Mouse (Mus musculus) gastrocnemius, adult 2 months (tissue): ENCODE data around the gene Mustn1. TPM values are rescaled to one million over a fixed set of nuclear protein-coding genes. Genes with fewer than 3 reads are reported as not detected.

Source experiments
- DNase-seq: peaks from one replicate; pipeline ENCODE4 v3.0.0; 2022
- H3K27ac ChIP-seq: fragments of 200-600 bp; 2 replicates; pipeline ENCODE4 v1.8.1; 2022; ENCODE audit warnings: mild to moderate bottlenecking
- H3K4me3 ChIP-seq: fragments of 200-600 bp; 2 replicates; pipeline ENCODE4 v1.8.1; 2022; ENCODE audit warnings: mild to moderate bottlenecking, moderate library complexity
- CTCF ChIP-seq: fragments of 200-600 bp; IDR thresholded peaks from 2 replicates; pipeline ENCODE4 v1.8.1; 2022; ENCODE audit warnings: antibody characterized with exemption, mild to moderate bottlenecking, moderate library complexity
- intact Hi-C: fragments of 180-260 bp; cut with DNase I; formaldehyde crosslinking; loops from one replicate; pipeline ENCODE4 v1.15.1; 2025
- total RNA-seq, 2 experiments: library from RNA; stranded (reverse); gene quantifications; 2 replicates each; pipeline ENCODE4 v1.2.3; 2021

The Mustn1 gene
- total RNA-seq, 2 experiments from 2014 or later, result 53.6 to 65.4 TPM

DNA sequence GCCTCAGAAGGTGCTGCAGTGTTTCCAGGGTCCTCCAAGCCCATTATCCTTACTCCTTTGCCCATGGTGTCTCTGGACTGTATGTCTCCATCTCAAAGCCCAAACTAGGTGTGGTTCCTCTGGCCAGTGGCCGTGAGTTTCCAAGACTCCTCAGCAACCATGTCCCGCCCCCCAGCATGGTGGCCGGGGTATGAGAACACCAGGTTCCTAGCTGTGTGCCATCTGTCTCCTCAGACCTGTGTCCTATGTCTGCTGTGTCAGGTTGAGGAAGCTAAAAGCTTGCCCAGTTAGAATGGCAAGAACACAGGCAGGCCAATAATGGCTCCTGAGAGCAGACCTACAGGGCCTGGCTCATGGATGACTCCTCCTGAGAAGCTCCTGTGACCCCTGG, 2.7 kb downstream of the Mustn1 start:
- no peak for DNase-seq
- peak; percentile 0; the same call in 1 of the 2 replicates for TF ChIP-seq CTCF
- H3K27ac ChIP-seq, result peak overlapping the region; percentile 97
- intact Hi-C loops, result loop anchor here (5.0 kb wide), 2 partner anchors 164 to 184 kb away; no protein-coding TSS in a partner anchor
- peak overlapping the region; percentile 73 for H3K4me3 ChIP-seq

GRCm38 (mm10) chr14:30885298-30885697, 6.3 kb downstream of the Mustn1 start:
- TF ChIP-seq CTCF, result no peak
- no peak for DNase-seq
- intact Hi-C loops, result no loop called here
- Histone ChIP-seq H3K27ac (no peak overlapping the region), H3K4me3 (no peak overlapping the region)

- intact Hi-C loops, result no loop called here
These were observed 7.2 kb downstream of the Mustn1 start, which contains the start of gene Itih4 for GRCm38 (mm10) chr14:30886204-30886603. Gene Itih4, plus strand, starts transcription at chr14:30886476.

DNA sequence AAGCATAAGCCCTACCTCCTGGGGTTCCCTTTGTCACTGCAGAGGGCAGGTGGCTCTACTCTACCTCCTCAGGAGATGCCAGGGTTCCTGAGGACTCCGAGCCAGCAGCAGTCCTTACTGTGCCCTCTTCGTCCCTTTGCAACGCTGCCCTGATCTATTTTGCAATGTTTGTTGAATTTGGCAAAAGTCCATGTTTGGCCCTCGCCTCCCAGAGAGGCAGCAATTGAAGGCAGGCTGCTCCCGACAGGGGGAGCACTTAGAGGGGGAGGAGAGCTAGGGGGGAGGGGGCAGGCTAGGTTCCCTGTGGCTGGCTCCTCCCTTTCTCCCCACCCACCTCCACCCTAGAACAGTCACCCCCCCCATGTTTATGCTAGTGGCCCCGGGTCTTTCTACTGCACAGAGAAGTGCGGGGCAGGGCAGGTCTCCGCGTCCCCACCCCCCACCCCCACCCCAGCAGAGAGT, 9.3 kb downstream of the Mustn1 start:
- intact Hi-C loops, result no loop called here
- Histone ChIP-seq H3K27ac (peak overlapping the region; percentile 68), H3K4me3 (0 out of 2 replicates have a peak overlapping the region, but pooled peaks have one; percentile 9)
- peak; percentile 53 for TF ChIP-seq CTCF
- DNase-seq, result peak; percentile 75

More at GRCm38 (mm10) chr14:30886204-30886603, 7.2 kb downstream of the Mustn1 start, which contains the start of gene Itih4:
- TF ChIP-seq CTCF, result no peak
- Histone ChIP-seq H3K27ac (0 out of 2 replicates have a peak within 1 kb of the TSS, but pooled peaks have one; percentile 68), H3K4me3 (no peak within 1 kb of the TSS)
- DNase-seq, result no peak

- TF ChIP-seq CTCF, result no peak
- intact Hi-C loops, result no loop called here
- DNase-seq, result no peak
- Histone ChIP-seq H3K4me3 (no peak overlapping the region), H3K27ac (no peak overlapping the region)
These were observed 21.0 kb downstream of the Mustn1 start for GRCm38 (mm10) chr14:30899972-30900371.

GRCm38 (mm10) chr14:30902628-30903027, 23.6 kb downstream of the Mustn1 start:
- intact Hi-C loops, result no loop called here

DNA sequence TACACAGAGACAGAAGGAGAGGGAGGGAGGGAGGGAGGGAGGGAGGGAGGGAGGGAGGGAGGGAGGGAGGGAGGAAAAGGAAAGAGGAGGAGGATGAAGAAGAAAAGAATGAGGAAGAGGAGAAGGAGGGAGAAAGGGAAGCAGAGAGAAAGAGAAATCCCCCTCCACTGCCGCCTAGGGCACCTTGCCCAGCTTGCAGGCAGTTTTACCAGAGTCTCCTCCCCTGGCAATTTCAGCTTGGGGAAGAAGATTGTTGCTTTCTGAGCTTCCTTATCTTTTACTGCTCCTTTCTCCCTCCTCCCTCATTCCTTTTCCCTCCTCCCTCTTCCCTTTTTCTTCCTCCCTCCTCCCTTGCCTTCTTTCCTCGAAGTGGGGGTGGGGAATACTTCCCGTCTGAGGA, 24.0 kb downstream of the Mustn1 start:
- no peak for TF ChIP-seq CTCF
- no peak for DNase-seq
- H3K27ac ChIP-seq, result no peak overlapping the region
- H3K4me3 ChIP-seq, result no peak overlapping the region
- intact Hi-C loops, result no loop called here

More at GRCm38 (mm10) chr14:30902628-30903027, 23.6 kb downstream of the Mustn1 start:
- no peak overlapping the region for H3K4me3 ChIP-seq
- DNase-seq, result no peak
- no peak for TF ChIP-seq CTCF
- H3K27ac ChIP-seq, result no peak overlapping the region

DNA sequence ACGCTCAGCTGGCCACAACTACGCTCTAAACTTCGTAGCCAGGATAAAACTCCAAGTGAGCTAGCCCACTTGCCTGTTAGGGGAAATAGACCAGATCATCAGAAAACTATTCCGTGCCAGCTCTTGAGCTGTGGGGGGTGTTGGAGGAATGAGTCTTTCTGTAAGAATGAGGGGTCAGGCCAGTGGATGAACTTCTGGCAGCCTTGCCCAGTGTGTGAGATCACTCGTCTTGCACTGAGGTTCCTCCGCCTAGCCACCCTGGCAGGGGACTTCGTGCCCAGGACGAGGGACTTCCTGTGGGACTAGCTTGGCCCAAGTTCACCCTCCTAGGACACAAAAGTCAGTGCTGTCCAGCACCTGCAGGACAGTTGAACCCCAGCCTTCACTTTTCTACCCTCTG, 25.3 kb downstream of the Mustn1 start:
- Histone ChIP-seq H3K4me3 (no peak overlapping the region), H3K27ac (no peak overlapping the region)
- intact Hi-C loops, result no loop called here
- TF ChIP-seq CTCF, result no peak
- no peak for DNase-seq

DNA sequence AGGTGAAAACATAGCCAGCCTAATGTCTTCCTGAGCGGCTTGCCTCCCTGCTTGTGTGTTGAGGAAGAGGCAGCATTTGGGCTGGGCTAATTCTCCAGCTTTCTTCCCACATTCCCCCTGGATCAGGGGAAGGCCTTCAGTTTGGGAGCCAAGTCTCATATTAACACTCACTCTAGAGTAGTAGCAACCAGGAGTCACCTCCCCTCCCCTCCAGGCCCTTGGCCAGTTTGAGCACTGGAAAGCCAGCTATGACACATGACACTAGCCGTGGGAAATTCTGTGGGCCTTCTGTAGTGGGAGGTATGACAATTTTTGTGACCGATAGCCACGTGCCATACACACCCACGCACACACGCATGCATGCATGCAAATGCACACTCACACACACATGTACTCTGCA, 27.0 kb downstream of the Mustn1 start:
- no peak for TF ChIP-seq CTCF
- intact Hi-C loops, result no loop called here
- no peak overlapping the region for H3K27ac ChIP-seq
- no peak for DNase-seq
- no peak overlapping the region for H3K4me3 ChIP-seq

GRCm38 (mm10) chr14:30907814-30908265, 28.8 kb downstream of the Mustn1 start:
- intact Hi-C loops, result no loop called here
- TF ChIP-seq CTCF, result no peak
- Histone ChIP-seq H3K27ac (no peak overlapping the region), H3K4me3 (no peak overlapping the region)
- no peak for DNase-seq

DNA sequence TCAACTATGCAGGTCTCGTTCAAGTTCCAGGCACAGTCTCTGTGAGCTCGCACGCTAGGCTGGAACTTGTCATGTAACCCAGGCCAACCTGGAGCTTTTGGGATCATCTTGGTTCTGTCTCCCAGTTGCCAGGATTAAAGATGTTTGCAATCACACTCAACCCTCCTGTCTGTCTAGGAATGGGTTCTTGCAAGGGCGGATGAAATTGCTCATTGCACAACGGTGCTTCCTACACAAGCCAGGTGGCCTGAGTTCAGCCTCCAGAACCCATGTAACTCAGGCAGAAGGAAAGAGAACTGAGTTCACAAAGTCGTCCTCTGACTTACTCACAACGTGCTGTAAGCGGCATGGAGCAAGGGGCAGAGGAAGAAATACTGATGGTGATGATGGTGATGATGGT, 32.1 kb downstream of the Mustn1 start:
- intact Hi-C loops, result no loop called here
- no peak for TF ChIP-seq CTCF
- Histone ChIP-seq H3K4me3 (no peak overlapping the region), H3K27ac (no peak overlapping the region)
- no peak for DNase-seq

GRCm38 (mm10) chr14:30912641-30913040, 33.6 kb downstream of the Mustn1 start:
- H3K27ac ChIP-seq, result no peak overlapping the region
- TF ChIP-seq CTCF, result no peak
- intact Hi-C loops, result no loop called here
- no peak for DNase-seq
- H3K4me3 ChIP-seq, result no peak overlapping the region

- Histone ChIP-seq H3K27ac (no peak overlapping the region), H3K4me3 (no peak overlapping the region)
- DNase-seq, result no peak
- TF ChIP-seq CTCF, result no peak
- intact Hi-C loops, result no loop called here
These were observed 34.4 kb downstream of the Mustn1 start for GRCm38 (mm10) chr14:30913404-30913803.

GRCm38 (mm10) chr14:30916516-30916915, 37.5 kb downstream of the Mustn1 start:
- TF ChIP-seq CTCF, result no peak
- H3K4me3 ChIP-seq, result no peak overlapping the region
- intact Hi-C loops, result no loop called here
- no peak for DNase-seq
- no peak overlapping the region for H3K27ac ChIP-seq
